Mouse (Mus musculus) v-Abl transformed pro-B cells (cell line): ENCODE results near the gene Mtg2.

Source experiments
- in situ Hi-C, 2 experiments: fragments of 400-800 bp; cut with MboI; formaldehyde crosslinking; loops; one replicate each; pipeline ENCODE4 v1.15.1; 2025; ENCODE audit not compliant: unreplicated experiment in 2 of 2

Mtg2 gene

GRCm38 (mm10) chr2:180047980-180048635 lies 22.3 kb upstream of the Mtg2 start:
- in situ Hi-C loops: loop anchor here (5.0 to 25.0 kb wide), 4 partner anchors 74 to 539 kb away; partner anchors contain the start of genes Rps21 (in 2 of the 2), Col9a3 (in 1 of the 2), Mrgbp (in 1 of the 2) and Ogfr (in 1 of the 2)

- in situ Hi-C loops: loop anchor here in 1 of 2 experiments (5.0 kb wide), 1 partner anchor 76 kb away; no protein-coding TSS in a partner anchor
Measured at GRCm38 (mm10) chr2:180050986-180051385, 19.4 kb upstream of the Mtg2 start.

GRCm38 (mm10) chr2:180051986-180052733 lies 18.2 kb upstream of the Mtg2 start:
- in situ Hi-C loops: loop anchor here in 1 of 2 experiments (5.0 kb wide), 1 partner anchor 75 kb away; no protein-coding TSS in a partner anchor

- in situ Hi-C loops: loop anchor here in 1 of 2 experiments (5.0 kb wide), 1 partner anchor 74 kb away; no protein-coding TSS in a partner anchor
Measured at GRCm38 (mm10) chr2:180053001-180053400, 17.4 kb upstream of the Mtg2 start.

- in situ Hi-C loops: no loop called here
Measured at GRCm38 (mm10) chr2:180063338-180064131, 6.9 kb upstream of the Mtg2 start.

GRCm38 (mm10) chr2:180069770-180070480 lies 463 bp upstream of the Mtg2 start:
- in situ Hi-C loops: no loop called here

- in situ Hi-C loops: no loop called here
Measured at GRCm38 (mm10) chr2:180071671-180072070, 1.3 kb downstream of the Mtg2 start.

GRCm38 (mm10) chr2:180072886-180073285 lies 2.5 kb downstream of the Mtg2 start:
- in situ Hi-C loops: no loop called here

- in situ Hi-C loops: loop anchor here in 1 of 2 experiments (5.0 kb wide), 1 partner anchor 35 kb away; no protein-coding TSS in a partner anchor
Measured at GRCm38 (mm10) chr2:180077622-180078021, 7.2 kb downstream of the Mtg2 start.

GRCm38 (mm10) chr2:180080680-180081079 lies 10.3 kb downstream of the Mtg2 start:
- in situ Hi-C loops: no loop called here

- in situ Hi-C loops: no loop called here
Measured at GRCm38 (mm10) chr2:180083063-180083462, 12.7 kb downstream of the Mtg2 start.

GRCm38 (mm10) chr2:180084565-180084964 lies 14.2 kb downstream of the Mtg2 start:
- in situ Hi-C loops: no loop called here

- in situ Hi-C loops: no loop called here
Measured at GRCm38 (mm10) chr2:180085926-180086636, 15.7 kb downstream of the Mtg2 start.

- in situ Hi-C loops: no loop called here
Measured at GRCm38 (mm10) chr2:180086637-180087027, 16.2 kb downstream of the Mtg2 start.

GRCm38 (mm10) chr2:180087472-180087871 lies 17.1 kb downstream of the Mtg2 start:
- in situ Hi-C loops: no loop called here

GRCm38 (mm10) chr2:180090285-180090684 lies 19.9 kb downstream of the Mtg2 start:
- in situ Hi-C loops: no loop called here

- in situ Hi-C loops: no loop called here
Measured at GRCm38 (mm10) chr2:180095711-180096110, 25.3 kb downstream of the Mtg2 start.

GRCm38 (mm10) chr2:180097585-180097984 lies 27.2 kb downstream of the Mtg2 start:
- in situ Hi-C loops: no loop called here

GRCm38 (mm10) chr2:180098167-180098566 lies 27.8 kb downstream of the Mtg2 start:
- in situ Hi-C loops: no loop called here

- in situ Hi-C loops: no loop called here
Measured at GRCm38 (mm10) chr2:180099529-180099928, 29.1 kb downstream of the Mtg2 start.
